Mouse (Mus musculus) thymus, postnatal 4 days (tissue): ENCODE data around the gene Casq1.
"Not testable (repeated sequence)": the region's sequence is repeated elsewhere in the genome, so short reads cannot be mapped to it uniquely, and the experiment has no call there.

ENCODE experiments used
- DNase-seq: peaks from one replicate; pipeline ENCODE4 v3.0.0; 2021

Gene Casq1

DNA sequence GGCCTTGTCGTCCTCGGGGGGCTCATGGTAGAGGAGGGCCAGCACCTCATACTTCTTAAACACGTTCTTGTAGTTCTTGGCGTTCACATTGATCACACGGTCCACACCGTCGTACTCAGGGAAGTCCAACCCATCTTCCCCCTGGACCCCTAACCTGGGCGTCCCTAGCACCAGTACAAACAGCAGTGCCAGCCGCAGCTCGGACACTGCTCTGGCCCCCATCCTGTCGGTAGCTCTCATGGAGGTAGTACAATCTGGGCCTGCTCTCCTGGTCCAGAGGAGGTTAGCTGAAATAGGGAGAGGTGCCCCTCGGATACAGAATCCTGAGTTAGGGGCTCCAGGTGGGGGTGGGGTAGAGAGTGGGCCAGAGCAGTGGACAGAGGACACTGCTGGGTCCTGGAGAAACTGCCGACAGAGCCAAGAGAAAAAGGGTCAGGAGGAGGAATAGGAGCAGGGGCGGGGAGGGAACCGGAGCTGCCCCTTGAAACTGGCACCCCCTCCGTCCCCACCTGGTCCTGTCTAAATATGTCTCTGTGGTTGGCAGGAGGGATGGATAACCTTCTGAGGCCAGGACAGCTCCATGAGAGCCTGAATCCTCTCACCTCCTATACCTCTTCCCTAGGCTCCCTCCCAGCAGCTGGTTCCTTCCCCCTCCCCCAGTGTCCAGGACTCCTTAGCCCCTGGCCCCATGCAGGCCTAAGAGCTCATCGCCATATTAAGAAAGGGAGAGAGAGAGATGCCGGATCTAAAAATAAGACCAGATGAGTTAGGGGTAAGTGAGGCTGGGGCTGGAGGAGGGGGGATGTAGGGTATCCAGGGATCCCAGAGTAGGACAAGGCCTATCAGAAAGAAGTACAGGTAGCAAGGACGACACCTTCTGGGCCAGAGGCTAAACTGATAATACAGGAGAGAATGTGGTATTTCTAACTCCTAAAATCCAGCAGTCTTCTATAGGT is at the start of gene Casq1:
TSS of gene Casq1 (minus strand) at position 418 of the 956 bp plus-strand sequence.
- no peak for DNase-seq

DNA sequence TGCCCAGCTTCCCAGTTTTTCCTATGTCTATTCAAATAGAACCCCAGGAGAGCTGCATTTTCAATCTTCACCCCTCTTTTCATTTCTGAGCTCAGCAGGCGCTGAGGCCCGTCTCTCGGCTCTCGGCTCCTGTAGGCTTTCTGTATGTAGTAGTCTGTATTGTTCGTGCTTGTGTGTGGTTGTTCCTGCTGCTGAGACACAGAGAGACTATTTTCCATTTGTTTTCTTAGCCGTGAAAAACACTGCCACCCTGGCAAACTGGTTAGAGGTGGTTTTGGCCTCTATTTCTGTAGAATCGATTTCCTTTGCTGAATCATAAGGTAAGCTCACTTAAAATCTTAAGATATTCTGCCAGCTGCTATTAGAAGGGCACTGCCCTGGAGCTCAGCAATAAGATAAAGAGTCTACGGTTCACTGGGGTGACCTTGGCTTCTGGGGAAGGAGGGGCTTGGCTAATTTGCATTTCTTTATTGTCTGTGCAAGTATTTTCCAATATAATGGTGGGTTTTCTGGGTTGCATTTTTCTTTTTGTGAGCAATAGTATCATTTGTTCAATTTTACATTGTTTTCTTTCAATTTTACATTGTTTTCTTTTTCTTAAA is 41.9 kb upstream of the Casq1 start, which contains the start of gene Igsf8:
TSS of gene Igsf8 (plus strand) at position 165 of the 602 bp plus-strand sequence.
- DNase-seq: no peak

DNA sequence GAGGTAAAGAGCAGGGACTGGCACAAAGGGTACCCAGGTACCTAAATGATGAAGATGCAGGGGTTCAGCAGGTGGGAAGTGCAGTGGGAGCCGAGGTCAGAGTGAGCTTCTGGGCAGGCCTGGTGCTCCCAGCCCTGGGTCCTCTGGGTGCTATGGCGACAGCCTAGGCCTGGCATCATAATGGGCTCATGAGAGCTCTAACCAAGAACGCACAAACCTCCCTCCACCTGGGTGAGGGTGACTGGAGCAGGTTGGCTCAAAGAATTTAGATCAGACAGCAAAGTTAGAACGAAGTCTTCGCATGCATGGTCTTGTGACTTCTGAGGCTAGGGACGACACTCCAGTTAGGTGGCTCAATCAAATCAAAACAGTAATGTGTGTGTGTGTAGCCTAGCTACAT is 38.6 kb upstream of the Casq1 start, which contains the start of gene Atp1a4:
TSS of gene Atp1a4 (minus strand) at position 101 of the 400 bp plus-strand sequence.
- DNase-seq: no peak

DNA sequence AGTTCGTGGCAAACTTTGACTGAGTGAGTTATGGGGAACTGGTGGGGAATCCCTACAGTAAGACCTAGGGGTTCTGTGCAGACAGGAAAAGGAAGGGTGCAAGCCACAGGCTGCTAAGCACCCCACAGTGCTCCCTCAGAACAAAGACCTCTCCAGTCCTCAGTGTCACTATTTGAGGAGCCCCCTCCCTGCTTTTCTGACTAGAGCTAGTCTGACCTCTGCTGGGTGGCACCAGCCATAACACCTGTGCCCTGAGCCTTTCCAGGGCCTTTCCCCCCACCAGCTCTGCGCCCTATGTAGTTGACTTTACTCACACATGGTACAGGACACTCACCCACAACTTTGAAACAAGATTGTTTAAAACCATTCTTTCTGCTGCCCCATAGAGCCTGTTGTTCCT is 28.0 kb upstream of the Casq1 start:
- DNase-seq: peak; percentile 75

DNA sequence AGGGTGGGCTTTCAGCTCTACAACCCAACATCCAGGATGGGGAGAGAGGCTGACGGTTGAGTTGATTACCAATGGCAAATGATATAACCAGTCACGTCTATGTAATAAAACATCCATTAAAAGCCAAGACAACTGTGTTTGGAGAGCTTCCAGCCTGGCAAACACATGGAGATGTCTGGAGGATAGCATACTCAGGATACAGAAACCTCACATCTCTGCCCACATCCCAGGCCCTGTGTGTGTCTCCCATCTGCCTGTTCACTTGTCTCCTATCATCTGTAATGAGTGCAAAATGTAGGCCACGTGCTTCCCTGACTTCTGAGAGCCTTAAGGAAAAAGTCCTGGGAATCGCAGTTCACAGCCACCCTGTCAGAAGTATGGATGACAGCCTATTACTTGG is 27.5 kb upstream of the Casq1 start:
- no peak for DNase-seq

DNA sequence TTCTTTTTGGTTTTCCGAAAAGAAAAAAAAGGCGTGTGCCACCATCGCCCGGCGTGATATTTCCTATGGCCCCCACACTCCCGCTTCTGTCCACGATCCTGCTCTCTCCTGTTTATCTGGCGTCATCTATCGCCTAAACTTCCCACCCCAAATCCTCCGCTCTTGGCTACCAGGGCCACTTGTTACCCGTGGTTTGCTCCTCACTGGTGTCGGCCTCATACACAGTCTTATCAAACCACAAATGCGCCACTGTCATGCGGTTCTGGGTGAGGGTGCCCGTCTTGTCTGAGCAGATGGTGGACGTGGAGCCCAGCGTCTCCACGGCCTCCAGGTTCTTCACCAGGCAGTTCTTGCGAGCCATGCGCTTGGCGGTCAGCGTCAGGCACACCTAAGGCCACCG is 25.0 kb upstream of the Casq1 start:
- not testable (repeated sequence) for DNase-seq

DNA sequence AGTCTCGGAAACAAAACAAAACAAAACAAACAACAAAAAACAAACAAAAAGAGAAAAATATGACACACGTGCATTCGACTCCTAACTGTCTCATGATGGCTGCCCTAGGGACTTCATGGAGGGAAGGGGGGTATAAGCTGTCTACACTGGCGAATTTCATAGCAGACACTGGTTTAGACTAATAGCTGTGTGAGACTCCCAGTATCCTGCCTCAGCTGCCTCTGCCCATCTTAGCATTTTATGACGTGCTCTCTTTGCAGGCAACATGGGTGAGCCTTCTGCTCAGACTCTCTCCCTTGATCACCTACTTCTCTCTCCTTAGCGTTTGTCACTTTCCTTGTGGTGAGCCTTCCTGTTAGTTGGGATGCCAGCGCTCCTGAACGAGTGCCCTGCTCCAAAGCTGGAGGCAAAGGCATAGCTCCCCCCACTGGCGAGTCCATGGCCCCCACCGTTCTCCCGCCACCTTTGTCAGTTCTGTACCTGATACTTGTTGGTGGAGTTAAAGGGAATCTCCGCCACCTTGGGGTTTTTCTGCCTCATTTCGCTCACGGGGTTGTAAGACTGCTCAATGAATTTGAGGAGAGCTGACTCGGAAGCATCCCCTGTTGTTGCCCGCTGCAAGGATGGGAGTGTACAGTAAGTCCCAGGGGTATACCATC is 24.0 kb upstream of the Casq1 start:
- peak; percentile 25 for DNase-seq

DNA sequence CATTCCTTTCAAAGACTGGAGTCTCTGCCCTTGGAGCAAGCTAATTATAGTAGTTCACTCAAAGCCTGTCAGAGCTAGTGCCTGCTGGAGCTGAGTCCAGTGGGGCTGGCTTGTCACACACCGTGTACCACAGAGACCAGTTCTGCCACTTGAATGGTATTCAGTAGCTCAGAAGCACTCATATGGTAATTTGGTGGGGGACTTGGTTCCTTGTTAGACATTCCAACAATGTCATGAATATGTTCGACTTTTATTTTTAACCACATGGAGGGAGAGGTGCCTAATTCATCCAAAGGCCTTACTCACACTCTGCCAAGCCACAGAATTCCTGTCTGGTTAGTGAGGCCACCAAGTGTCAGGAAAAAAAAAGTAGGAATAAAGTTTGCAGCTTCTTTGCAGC is 22.7 kb upstream of the Casq1 start:
- DNase-seq: no peak

DNA sequence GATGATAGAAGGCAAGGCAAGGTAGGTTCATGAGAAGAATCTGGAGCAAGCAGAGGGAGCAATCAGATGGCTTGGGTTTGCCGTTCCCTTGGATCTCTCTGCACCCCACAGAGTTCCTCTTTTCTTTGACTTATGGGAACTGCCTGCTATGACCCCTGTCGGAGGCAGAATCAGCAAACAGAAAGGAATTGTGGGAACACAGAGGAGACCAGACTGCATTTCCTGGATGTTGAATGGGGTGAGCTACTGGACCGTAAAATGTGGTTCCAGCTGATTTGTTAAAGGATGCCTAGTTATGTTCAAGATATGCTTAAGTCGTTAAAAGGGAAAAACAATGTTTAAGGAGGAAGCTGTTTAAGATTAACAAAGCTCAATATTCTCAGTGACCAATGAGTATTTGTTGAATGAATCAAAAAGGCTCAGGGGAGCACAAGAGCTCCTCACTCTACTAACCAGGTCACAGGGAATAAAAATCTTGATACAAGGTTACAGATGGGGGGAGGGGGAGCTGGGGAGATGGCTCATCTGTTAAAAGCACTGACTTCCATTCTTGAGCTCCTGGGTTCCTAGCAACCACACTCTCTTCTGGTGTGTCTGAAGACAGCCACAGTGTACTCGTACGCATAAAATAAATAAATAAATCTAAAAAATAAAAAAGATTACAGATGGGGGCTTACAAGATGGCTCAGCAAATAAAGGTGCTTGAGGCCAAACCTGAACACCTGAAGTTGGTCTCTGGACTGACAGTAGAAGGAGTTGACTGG is 21.5 kb upstream of the Casq1 start:
- no peak for DNase-seq

DNA sequence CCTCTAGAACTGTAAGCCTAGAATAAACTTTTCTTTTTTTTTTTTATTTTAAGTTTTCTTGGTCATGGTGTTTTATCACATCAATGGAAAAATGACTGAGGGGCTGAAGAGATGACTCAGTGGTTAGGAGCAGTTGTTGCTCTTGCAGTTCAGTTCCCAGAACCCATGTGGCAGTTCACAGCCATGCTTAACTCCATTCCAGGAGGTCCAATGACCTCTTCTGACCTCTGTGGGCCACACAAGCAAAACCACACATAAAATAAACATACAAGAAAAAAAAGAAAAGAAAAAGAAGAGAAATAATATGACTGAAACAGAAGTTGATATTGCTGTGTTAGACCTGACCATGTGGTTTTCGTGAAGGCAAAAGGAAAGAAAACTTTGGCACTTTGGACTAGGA is 9.5 kb upstream of the Casq1 start:
- no peak for DNase-seq

DNA sequence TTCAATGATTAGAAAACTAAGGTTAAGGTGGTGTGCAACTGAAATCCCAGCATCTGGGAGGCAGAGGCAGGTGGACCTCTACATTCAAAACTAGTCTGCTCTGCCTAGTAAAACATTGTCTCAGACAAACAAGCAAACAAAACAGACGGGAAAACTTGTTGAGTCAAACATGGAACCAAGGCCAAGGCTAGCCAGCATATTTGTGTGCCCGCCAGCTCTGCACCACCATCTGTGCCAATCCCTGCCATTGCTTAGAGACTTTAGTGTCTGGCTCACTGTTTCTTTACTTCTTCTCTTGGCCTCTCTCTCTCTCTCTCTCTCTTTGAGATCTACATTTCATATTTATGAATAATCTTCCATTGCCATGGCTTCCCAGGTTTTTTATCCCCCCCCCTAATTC is 8.5 kb upstream of the Casq1 start:
- DNase-seq: no peak

DNA sequence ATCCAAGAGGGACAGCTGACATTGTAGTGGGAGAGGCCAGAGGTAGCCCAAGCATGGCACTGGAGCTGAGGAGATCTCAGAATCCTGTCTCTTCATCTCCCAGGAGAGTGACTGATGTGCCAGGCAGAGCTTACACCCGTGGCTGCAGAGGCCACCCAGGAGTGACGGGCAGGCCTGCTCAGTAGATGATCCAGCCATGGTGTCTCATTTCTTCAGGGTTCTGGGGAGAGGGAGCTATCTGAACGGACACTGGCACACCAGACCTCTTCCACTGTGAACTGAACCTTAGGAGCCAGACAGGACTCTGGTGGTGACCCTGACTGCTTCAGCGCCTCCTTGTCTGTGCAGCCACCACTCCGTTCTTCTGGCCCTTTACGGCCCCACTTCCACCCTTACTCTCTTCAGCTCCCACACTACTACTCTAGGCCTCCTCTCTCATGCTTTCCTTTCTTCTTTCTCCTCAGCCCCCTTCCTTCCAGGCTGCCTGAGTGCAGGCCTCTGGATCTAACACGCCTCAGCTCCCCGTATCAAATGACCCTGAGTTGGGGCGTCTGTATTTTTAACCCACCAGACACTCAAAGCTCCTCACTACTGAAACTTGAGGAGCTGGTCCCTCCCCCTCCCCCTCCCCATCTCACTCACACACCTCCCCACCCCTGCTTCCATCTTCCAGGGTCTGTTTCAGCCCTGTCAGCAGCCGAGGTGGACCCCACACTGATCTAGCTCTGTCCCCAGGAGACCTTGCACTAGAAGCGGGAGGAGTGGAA is 1.8 kb upstream of the Casq1 start:
- DNase-seq: no peak

DNA sequence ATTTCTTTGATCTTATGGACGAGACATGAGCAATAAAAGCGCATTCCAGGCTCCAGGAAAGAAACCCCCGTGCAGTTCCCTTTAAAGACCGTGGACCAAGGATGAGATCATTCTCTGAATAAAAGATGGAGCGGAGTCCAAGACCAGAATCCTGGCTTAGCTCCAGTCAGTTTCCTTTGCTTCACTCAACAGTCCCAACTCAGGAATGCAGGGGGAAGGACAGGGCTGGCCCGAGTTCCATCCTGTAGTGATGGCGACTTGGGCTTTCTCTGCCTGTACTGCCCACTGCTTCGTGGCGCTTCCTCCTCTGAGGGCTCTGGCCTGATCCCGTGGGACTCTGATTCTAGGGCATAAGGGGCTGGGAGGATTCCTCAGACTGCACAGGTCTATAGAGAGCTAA is 746 bp upstream of the Casq1 start:
- no peak for DNase-seq

DNA sequence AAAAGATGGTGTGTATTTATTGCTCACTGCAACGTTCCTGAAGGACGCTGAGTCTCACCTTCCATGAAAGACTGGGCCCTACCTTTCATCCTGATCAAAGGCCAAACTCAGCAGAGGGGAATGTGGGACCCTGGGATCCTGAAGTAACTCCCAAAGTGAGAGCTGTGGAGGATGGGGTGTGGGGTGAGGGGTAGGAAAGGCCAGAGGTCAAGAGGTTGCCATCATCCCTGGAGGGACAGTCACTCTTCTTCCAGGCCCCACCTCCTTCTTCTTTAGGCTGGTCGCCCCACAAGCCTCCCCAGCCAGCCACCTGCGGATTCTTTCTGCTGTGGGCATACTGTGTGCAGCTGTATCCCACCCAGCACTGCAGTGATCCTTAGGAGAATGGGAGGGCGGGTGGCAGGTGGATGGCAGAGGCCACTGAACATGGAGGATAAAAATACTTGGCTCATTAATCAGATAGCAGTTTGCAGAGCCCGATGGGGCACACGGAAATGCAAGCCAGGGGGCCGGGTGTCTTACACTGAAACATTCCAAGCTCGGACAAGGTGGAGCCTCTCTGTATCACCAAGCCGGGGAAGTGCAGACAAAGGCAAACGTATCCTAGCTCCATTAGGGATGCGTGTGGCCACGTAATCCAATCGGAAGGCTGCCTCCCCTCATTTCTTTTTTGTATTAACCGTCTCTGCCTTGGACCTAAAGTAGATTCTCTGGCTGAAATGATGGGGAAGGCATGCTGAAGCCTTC is 1.3 kb downstream of the Casq1 start:
- no peak for DNase-seq

DNA sequence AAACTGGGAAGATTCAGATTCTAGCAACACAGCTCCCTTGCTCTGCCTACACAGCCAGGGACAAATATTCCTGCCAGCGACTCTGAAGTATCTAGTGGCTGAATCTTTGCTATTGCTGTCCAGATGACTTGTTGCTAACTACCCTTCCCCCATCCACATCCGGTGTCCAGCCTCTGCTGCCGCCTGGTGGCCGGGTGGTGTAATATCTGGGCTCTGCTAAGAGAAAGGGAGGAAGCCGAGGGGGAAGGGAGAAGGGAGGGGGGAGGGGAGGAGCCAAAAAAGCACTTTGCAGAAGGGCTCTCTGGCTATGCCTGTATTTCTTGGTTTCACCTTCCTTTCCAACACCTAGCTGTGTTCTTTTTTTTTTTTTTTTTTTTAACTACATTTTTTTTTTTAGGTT is 2.5 kb downstream of the Casq1 start:
- DNase-seq: peak; percentile 94

DNA sequence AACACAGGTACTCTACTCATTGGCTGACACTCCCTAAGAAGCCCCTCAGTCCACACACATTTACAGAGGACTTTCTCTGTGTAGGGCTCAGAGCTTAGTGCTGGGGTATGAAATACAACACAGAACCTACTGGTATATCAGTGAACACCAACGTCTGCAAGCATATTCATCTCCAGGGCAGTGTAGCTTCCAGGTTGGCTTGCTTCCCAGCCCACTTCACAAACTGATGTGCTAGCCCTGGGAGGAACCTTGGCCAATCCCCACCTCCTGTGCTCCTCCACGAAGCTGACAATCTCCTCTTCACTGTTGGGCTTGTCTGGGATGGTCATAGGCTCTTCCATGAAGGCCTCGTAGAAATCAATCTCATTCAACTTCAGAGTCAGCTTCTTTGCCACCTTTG is 4.9 kb downstream of the Casq1 start:
- DNase-seq: no peak

DNA sequence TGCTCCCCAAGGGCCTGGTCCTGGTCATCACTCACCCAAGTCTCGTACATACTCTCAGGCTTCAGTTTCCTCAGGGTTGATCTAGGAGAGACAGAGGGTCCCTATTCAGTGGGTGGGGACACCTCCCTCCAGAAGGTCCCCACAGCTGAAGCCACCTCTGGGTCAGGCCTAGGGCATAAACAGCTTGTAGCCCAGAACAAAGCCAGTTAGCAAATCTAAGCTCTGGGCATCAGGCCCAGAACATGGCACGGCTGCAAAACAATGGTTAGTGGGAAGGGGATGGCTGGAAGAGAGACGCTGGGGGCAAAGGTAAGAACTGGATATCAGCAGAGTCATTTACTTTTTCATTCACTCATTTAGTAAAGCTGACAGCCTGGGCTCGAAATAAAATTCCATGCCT is 5.9 kb downstream of the Casq1 start:
- no peak for DNase-seq

DNA sequence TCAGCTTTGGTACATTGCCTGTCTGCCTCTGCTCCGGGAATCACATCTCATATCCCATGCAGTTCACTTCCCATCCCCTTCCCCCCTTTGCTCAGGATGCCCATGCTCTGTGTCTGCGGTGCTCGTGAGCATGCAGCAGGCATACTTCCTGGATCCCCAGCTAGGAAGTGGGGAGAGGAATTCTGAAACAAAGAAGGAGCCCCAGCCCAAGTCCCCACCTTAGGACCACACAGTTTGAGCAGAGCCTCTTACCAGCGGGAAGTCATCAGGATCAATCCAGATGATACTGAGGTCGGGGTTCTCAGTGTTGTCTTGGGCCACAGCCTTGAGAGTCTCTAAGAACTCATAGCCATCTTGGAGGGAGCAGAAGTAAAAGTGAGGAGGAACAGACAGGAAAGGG is 6.9 kb downstream of the Casq1 start:
- DNase-seq: no peak

DNA sequence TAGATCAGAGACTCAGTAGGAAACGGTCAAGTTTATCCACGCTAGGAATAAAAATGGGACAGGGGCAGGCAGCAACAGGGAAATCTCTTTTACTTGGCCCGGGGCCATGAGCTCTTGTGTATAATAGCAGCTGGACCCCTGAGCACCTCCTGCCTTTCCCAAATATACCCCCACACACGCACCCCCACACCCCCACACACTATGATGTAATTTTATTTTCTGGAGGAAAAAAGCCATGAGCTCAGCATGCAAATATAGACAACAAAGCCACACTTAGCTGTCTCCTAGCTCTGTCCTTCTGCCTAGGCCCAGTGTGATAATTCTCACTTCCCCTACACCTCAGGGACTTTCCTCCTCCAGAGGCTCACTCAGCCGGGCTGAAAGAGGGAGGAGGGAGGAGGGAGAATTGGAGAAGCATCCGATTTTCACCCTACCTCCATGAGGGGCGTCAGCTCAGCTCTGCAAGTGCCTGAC is 12.5 kb downstream of the Casq1 start:
- DNase-seq: no peak

DNA sequence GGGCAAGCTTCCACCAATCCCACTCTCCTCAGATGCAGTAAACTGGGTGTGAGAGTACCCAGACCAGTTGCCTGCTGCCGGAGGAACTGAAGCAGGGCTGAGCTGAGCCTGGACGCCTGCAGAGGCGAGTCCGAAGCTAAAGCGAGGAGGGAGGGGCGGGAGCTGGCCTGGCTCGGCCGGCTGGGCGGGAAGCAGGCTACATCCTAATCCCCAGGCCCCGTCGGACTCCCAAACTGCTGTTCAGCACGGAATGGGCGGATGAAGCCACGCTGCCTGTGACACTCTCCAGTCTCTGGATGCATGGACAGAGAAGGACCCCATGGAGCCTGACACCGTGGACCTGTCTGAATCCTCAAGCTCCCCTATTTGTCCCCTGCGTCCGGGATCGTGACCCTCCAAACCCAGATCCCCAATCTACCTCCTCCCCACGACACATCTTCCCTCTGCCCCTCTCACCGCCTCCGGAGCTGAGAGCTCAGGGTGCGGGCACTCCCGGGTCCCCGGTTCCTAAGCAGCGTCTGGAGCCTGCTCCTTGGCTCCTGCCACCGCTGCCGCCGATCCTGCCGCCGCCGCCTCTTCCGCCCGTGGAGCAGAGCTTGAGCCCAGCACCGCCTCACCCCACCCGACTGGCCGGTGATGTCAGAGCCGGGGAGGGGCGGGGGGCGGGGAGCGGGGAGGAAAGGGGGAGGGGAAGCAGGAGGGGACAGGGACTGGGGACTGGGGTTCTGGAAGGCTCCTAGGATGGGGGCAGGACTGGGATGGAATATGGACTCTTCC is 13.3 kb downstream of the Casq1 start, which contains the start of gene Pea15a:
TSS of gene Pea15a (minus strand) at position 664 of the 777 bp plus-strand sequence.
- peak; percentile 77 for DNase-seq
